Mouse (Mus musculus): ENCODE data around the gene 4930595D18Rik.
A peak's percentile ranks its signal among the peaks of the same experiment; 100 is the strongest.

Gene 4930595D18Rik

DNA sequence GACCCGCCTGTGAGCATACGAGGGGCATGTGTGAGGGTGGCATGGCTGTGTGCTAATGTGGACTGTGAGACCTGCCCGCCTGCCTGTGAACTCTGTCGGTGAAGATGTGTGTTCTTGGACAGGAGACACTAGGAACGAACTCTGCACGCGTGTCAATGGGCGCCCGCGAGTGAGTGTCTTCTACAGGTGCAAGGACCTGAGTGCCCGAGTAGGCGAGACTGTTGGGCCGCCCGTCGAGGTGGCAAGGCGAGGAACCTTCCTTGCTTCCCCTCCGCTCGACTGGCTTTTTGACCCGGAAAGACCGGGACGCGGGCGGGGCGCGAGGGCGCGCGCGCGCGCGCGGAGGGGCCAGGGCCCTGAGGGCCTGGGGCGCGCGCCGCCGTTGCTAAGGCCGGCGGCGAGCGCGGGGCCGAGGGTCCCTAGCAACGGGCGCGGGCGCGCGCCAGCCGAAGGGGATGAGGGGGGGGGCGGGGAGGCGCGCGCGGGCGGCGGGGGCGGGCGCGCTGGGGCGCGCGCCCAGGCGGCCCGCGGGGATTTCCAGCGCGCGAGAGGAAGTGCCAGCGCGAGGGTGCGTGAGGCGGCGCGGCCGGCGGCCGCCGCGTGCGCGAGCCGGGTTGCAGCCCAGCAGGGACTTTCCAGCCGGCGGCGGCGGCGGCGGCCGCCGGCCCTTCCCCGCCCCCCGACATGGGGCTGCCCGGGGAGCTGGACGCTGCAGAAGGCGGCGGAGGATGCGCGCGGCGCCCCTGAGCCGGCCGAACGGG lies 18.3 kb downstream of the 4930595D18Rik start, which contains the start of gene Traf3:
Gene Traf3, plus strand, starts transcription at position 540 of the 761 bp plus-strand sequence.
- DNase-seq (ENCODE audit: low spot score), result peak; percentile 80

DNA sequence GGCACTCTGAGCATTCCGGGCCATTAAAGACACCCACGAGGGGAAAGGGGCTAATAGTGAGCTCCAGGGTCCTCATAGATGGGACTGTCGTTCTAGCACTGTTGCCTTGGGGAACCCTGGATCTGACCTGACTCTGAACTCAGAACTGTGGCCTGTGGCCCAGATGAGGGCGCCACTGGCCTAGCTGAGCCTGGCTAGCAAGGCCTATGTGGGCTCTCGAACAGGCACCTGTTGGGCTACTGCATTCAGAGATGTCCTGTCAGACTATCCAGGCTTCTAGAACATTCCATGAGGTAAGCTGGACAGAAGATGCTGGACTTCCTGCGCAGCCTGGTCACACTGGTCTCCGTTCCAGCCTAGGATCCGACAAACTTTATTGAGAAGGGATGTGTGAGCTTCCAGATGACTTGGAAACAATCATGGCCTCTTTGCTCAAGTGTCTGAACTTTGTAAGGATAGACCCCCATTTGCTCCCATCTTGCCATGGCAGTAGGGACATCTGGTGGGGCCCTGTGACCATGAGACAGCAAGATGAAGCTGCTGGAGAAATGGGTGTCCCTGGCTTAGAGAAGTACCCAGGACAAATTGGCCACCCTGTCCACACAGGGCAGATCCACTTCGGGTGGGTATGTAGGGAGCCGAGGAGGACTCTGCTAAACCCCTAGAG lies 19.0 kb downstream of the 4930595D18Rik start:
- peak; percentile 34 for DNase-seq (ENCODE audit: low spot score)

DNA sequence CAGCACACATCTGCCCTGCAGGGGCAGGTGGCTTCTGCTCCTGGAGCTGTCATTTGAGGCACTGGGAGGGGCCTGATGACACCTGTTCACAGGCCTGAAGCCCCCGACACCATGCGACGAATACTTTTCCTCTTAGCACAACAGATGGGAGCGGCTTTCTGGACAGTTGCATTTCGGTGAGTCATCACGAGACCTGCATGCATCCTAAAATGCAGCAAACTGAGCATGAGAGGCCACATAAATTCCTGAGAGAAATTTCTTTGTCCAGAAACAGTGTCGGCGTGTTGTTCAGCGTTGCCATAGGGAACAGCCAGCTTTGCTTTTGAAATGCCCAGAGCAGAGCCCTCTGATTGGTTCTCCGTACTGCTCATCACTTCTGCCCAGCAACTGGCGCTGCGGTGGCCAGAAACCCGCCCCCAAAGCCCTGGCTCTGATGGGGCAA lies 20.0 kb downstream of the 4930595D18Rik start:
- DNase-seq (ENCODE audit: low spot score), result peak; percentile 89

DNA sequence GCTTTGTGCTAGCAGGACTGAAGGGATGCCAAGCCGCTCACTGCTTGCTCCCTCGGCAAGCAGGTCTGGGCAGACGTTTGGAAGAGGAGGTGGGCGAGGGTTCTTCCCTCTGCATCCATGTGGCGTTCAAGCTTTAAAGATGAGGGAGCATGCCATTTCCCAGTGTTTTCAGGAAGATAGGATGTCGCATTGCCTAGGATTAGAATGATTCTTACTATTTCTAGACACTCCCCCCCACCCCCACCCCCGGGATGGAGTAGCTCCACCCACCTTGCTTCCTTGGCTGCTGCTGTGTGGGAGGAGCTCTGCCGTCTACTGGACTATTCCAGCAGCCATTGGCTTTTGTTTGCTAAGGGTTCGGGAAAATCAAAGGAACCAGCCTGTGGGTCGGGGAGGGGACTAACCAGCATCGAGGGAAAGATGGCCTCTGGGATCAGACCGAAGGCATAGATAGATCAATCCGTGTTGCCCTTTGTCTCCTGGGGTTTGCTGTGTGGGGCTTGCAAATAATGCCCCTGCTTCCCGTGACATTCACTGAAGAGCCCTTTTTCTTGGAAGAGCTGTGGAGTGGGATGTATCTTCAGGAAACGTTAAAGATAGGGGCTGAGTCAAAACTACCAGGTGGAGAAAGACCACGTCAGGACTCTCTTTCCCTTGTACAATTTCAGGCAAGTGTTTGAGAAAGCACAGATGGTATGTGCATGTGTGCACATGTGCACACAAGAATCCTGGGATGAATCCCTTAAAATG lies 21.8 kb downstream of the 4930595D18Rik start:
- no peak for DNase-seq (ENCODE audit: low spot score)

GRCm38 (mm10) chr12:111161943-111162311 lies 22.4 kb downstream of the 4930595D18Rik start:
- DNase-seq (ENCODE audit: low spot score), result no peak

- no peak for DNase-seq (ENCODE audit: low spot score)
These were observed 23.4 kb downstream of the 4930595D18Rik start for GRCm38 (mm10) chr12:111160871-111161270.

DNA sequence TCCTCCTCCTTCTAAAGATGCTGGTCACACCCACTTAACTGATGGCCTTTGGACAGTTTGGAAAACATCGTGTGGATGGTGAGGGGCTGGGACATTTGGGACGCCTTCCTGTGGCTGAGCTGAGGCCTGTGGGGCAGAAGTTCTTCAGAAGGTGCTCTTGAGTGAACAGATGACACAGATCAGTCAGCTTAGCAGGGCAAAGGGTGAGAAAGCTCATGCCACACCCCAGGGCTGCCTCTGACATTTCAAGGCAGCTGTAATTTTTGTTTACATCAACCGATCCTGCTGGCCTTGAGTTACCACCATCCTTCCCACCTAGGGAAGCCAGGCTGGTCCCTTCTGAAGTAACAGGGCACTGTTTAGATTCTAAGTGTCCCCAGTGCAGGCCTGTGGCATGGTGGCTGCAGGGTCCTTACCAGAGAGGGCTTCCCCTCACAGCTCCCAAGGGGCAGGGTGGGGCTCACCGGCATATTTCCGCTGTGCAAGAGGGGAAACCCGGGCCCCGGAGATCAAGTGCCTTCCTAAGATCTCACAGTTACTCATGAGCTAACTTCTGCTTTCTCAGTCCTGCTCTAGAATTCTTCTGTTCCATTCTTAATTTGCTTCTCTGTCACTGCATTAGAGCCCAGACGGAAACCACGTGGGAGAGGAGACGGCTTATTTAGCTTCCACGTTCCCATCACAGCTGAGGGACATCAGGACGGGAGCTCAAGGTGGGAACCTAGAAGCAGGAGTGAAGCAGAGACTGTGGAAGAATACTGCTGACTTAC lies 24.4 kb downstream of the 4930595D18Rik start:
- DNase-seq (ENCODE audit: low spot score), result no peak

DNA sequence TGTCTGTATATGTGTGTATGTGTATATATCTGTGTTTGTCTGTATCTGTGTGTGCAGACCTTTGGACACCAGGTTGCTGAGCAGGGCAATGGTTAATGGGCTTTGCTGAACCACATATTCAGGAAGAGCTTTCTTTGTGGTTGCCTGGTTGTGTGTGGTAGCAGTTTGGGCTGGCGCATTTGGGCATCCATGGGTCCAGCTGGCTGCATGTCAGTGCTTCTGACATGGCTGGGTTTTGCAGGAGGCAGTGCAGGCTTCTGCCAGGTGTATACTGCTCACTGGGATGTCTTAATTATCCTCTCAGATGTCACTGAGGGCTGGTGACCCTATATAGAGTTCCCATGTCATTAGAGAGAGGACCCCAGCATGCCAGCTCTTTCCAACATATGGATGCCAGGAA lies 28.5 kb downstream of the 4930595D18Rik start:
- DNase-seq (ENCODE audit: low spot score), result no peak

DNA sequence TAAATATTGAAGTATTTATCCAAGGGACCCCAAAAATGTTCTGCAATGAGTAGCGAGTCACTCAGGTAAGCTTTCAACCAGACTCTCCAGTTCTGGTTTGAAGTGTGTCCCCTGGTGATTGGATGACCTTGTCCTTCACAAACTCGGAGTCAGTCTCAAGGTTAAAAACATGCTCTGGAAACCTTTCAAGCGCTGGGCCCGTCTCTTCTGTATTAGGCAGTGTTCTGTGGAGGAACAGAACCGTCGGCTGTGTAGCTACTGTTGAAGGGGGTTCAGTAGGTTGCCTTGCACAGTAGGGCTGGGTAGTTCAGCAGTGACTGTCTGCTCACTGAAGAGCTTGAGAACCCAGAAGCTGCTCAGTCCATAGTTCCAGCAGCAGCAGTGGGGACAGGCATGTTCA lies 29.6 kb downstream of the 4930595D18Rik start:
- DNase-seq (ENCODE audit: low spot score), result no peak

DNA sequence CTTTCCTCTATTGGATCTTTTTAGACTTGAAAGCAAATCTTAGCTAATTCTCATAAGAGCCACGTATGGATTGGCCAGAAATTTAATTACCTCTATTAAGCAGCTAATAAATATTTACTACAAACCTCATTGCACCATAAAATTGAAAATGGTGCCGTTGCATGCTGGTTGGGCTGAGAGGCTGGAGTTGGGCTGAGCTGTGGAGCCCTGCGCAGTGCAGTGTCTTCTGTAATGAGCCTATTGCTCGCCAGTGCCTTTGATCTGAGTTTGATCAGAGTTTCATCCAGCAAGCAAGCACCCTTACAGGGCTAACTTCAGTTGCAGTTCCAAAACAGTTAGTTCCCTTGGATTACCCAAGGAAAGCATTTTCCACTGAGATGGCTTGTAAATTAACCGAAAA lies 30.3 kb downstream of the 4930595D18Rik start:
- no peak for DNase-seq (ENCODE audit: low spot score)

GRCm38 (mm10) chr12:111152981-111153710 lies 31.1 kb downstream of the 4930595D18Rik start:
- DNase-seq (ENCODE audit: low spot score), result no peak

DNA sequence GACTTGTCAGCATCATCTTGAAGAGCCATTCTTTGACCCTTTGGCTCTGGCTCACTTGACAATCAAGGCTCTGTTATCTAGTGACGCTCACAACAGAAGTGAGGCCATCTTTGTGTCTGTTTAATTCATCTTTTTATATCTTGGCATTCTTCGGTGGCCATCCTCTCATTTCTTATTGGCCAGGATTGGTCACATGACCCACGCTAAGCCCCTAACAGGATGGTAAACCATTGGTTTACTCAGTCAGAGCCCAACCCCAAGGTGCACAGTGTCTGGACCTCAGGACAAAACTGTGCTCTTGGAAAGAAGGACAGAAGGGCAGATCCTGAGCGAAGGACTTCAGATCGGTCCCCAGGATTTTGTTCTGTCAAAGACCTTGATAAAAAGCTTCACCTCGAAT lies 31.7 kb downstream of the 4930595D18Rik start:
- no peak for DNase-seq (ENCODE audit: low spot score)

GRCm38 (mm10) chr12:111151422-111152156 lies 32.7 kb downstream of the 4930595D18Rik start:
- DNase-seq (ENCODE audit: low spot score), result no peak

DNA sequence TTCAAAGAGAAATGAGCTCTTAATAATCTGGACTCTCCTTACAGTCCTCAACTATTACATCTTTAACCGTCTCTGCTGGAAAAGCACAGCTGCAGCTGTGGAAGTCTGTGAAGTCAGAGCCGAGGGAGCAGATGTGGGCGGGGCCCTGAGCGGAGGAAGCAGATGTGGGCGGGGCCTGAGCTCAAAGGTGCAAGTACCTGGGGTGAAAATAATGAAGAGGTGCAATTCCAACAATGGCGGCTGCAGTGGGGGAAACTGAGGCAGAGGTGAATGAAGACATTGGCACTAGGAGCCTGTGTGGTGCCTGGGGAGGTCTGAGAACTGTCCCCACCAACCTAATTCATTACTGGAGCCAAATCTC lies 34.1 kb downstream of the 4930595D18Rik start:
- DNase-seq (ENCODE audit: low spot score), result no peak

- no peak for DNase-seq (ENCODE audit: low spot score)
These were observed 34.6 kb downstream of the 4930595D18Rik start for GRCm38 (mm10) chr12:111149495-111150235.

- no peak for DNase-seq (ENCODE audit: low spot score)
These were observed 39.0 kb downstream of the 4930595D18Rik start for GRCm38 (mm10) chr12:111145269-111145668.

GRCm38 (mm10) chr12:111144598-111144997 lies 39.7 kb downstream of the 4930595D18Rik start:
- DNase-seq (ENCODE audit: low spot score), result no peak

- no peak for DNase-seq (ENCODE audit: low spot score)
These were observed 40.7 kb downstream of the 4930595D18Rik start for GRCm38 (mm10) chr12:111143509-111144063.

DNA sequence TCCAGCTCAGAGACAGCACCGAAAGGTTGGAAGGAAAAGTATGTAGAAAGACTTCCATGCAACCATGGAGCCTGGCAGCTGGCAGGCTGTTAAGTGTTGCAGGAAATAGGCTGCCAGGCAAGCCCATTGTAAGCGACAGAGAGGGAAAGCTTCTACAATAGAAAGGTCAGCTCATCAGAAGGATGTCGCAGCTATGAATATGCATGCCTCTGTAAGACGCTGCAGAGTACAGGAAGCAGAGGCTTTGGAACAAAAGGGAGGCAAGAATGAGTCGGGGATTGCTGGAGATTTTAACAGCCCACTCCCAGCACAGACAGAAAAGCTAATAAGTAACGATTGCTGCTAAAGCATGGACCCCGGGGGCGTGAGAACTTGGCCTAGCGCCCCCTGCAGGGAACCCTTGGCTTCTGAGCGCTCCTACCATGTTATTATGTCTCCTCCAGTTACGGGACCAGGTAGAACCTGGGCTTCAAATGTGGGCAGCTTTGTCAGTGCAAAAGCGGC lies 41.2 kb downstream of the 4930595D18Rik start:
- peak; percentile 76 for DNase-seq (ENCODE audit: low spot score)
